18 mouse cellular contexts compared by ENCODE assay signal in the genomic region with DNA sequence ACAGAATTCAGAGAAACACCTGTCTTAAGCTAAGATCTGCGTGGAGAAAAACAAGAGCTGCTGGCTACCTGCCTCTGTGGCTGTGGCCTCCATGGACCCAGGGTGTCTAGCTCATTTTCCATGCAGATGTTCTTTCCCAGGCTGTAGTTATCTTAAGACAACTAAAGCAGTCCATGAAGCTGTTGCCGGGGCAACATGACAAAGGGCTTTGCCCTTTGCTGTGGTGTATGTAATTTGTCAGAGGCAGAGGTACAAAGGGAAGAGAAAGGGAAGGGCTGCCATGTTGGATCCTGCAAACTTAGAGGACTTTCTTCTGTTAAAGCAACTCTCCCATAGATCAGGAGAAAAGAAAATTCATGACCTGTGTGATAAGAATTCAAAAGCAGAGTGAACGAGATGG. TPM values are rescaled to one million over a fixed set of nuclear protein-coding genes. Genes with fewer than 3 reads are reported as not detected.
"Had no signal": no experiment of that assay in that cellular context is flagged by ENCODE, and none has a peak within 500 bp of the region (broad histone marks: within the 10 kb centered on the region; RNA-seq: fewer than 3 reads in every experiment).

No protein-coding gene starts in this region.

- H3K36me3 ChIP-seq: liver, embryonic 13.5 days had no signal

- H3K9ac ChIP-seq: liver, embryonic 13.5 days; midbrain, embryonic 12.5 days; midbrain, embryonic 15.5 days had no signal

- H3K9me3 ChIP-seq: liver, embryonic 13.5 days; midbrain, embryonic 12.5 days; midbrain, embryonic 15.5 days had no signal

- H3K4me2 ChIP-seq: liver, embryonic 13.5 days; midbrain, embryonic 12.5 days; midbrain, embryonic 15.5 days had no signal

- H3K4me1 ChIP-seq: liver, embryonic 13.5 days had no signal

- ATAC-seq: midbrain, embryonic 15.5 days had no signal

- H3K27me3 ChIP-seq: liver, embryonic 13.5 days; midbrain, embryonic 12.5 days; midbrain, embryonic 15.5 days had no signal

- DNase-seq: kidney, adult 18-20 months; kidney, adult 9 months; kidney, postnatal 14 days; kidney, postnatal 4 days; layer of hippocampus, adult 9-11 months; liver, embryonic 13.5 days; lung, adult 2 months; lung, postnatal 14 days; lung, postnatal 4 days; right cerebral cortex, adult 18-20 months; right cerebral cortex, postnatal 14 days; right cerebral cortex, postnatal 4 days; thymus, postnatal 25 days had no signal

- H3K27ac ChIP-seq: left cerebral cortex, adult 2 months; liver, embryonic 13.5 days; midbrain, embryonic 12.5 days; midbrain, embryonic 15.5 days; stomach, postnatal 0 days had no signal

- H3K4me3 ChIP-seq: left cerebral cortex, adult 2 months; liver, embryonic 13.5 days; midbrain, embryonic 12.5 days; midbrain, embryonic 15.5 days had no signal

RNA-seq across cellular contexts. Expression of gene Pomc, which starts 36.3 kb away (rescaled TPM):
- polyA plus RNA-seq: liver, adult 2 months had no signal
